Mouse (Mus musculus) limb, embryonic 15.5 days (tissue): ENCODE data around the gene Slc6a8. TPM values are rescaled to one million over a fixed set of nuclear protein-coding genes. Genes with fewer than 3 reads are reported as not detected.

Experiments used
- ATAC-seq: fragments of 200-750 bp; cut with Nextera tagmentation; 2 replicates; pipeline ENCODE4 v1.8.0; 2017; ENCODE audit warnings: low read depth, moderate TSS enrichment; ENCODE audit not compliant: insufficient number of reproducible peaks, low FRiP score, low TSS enrichment
- H3K27ac ChIP-seq: fragments of 300-500 bp; sonication (generic); 2 replicates; pipeline ENCODE4 v1.5.1; 2015; ENCODE audit warnings: moderate library complexity, mild to moderate bottlenecking, inconsistent platforms
- H3K27me3 ChIP-seq: fragments of 300-500 bp; sonication (generic); 2 replicates; pipeline ENCODE4 v1.6.1; 2015; ENCODE audit warnings: inconsistent platforms
- H3K36me3 ChIP-seq: fragments of 300-500 bp; sonication (generic); 2 replicates; pipeline ENCODE4 v1.6.1; 2015; ENCODE audit warnings: inconsistent platforms
- H3K4me1 ChIP-seq: fragments of 300-500 bp; sonication (generic); 2 replicates; pipeline ENCODE4 v1.6.1; 2015; ENCODE audit warnings: inconsistent platforms
- H3K4me2 ChIP-seq: fragments of 300-500 bp; sonication (generic); 2 replicates; pipeline ENCODE4 v1.6.1; 2015; ENCODE audit warnings: mild to moderate bottlenecking, inconsistent platforms
- H3K4me3 ChIP-seq: fragments of 300-500 bp; sonication (generic); 2 replicates; pipeline ENCODE4 v1.5.1; 2015; ENCODE audit warnings: mild to moderate bottlenecking, inconsistent platforms
- H3K9ac ChIP-seq: fragments of 300-500 bp; sonication (generic); 2 replicates; pipeline ENCODE4 v1.6.1; 2015; ENCODE audit warnings: inconsistent platforms
- H3K9me3 ChIP-seq: fragments of 300-500 bp; sonication (generic); 2 replicates; pipeline ENCODE4 v1.6.1; 2016; ENCODE audit warnings: inconsistent platforms
- WGBS: fragments of 180-500 bp; shearing (Covaris S2); methylation state at CpG from one replicate; pipeline ENCODE4 v1.1.7; 2015; 5-methylcytosine and 5-hydroxymethylcytosine counted together
- polyA plus RNA-seq: library from polyadenylated mRNA; unstranded; fragments of >200 nt; fragmentation: Nextera tagmentation; extraction: Ambion mirVana; gene quantifications from 2 replicates; pipeline ENCODE4 v1.2.1, GENCODE M21; 2015

Gene Slc6a8
- polyA plus RNA-seq, 1 experiment from 2014 or later = 8.3 TPM

DNA sequence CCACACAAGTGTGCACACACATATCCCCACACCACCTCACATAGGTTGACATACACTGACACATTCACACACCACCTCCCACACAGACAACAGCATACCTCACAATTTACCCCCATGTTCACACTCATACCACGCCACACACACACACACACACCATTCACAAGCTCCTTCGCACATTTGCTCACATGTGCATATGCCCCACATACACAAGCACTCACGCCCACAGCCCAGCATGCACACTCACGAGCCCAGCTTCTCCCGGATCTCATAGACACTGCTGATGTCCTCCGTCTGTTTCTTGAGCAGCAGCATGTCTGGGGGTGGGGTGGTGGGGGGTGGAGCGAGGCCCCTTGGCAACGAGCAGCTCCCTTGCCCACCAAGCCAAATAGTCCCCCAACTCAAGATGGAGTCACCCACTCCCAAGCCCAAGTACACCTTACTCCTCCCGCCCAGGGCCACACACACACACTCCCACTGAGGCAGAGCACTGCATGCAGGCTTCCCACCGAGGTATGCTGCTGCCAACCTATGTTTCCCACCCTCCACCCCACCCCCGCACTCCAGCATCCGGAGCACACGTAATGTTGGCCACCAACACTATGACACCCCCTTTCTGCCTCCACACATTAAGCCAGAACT, 13.9 kb upstream of the Slc6a8 start:
- peak; percentile 52; the same call in 1 of the 2 replicates for ATAC-seq
- Histone ChIP-seq H3K4me3 (peak overlapping the region; percentile 47), H3K4me2 (peak overlapping the region; percentile 69), H3K9ac (no peak overlapping the region), H3K36me3 (no peaks in the 10 kb centered on the region), H3K27me3 (no peaks in the 10 kb centered on the region), H3K9me3 (no peaks in the 10 kb centered on the region), H3K4me1 (no peaks in the 10 kb centered on the region), H3K27ac (no peak overlapping the region)
- WGBS = 53% methylated on average over 13 of the region's 13 CpGs

DNA sequence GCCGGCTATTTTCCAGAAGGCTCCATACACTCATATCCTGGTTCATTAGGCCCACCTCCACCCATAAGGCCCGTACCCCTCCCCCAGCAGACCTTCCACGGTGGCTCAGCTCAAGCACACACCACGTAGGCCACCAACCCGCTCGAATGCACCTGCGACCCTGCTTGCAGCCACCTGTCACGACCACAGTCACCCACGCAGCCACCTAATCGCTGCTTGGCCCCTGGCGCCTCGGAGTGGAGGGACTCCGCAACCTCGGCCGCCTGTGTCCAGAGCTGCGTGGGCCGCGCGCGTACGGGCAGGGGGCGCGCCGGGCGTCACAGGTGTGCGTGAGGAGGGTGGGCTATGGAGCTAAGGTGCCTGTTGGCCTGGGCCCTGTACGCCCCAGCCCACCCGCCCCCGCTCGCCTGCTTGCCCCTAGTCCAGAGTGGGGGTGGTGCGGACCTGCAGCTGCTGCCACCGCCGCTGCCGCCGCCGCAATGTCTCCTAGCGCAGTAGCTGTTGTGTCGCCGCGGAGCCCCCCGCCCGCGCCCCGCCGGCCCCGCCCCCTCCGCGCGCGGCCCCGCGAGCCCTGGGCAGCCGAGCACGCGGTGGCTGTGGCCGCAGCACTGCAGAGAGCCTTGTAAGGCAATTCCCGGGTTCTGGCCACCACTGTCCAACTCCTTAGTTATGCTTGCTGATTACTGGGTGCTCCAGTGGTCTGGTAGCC, 13.2 kb upstream of the Slc6a8 start, which contains the start of gene Pnck:
Gene Pnck, minus strand, starts transcription at position 543 of the 709 bp plus-strand sequence.
- H3K27me3 ChIP-seq = no peaks in the 10 kb centered on the region
- 0 out of 2 replicates have a peak, but pooled peaks have one; percentile 27 for ATAC-seq
- no peak within 1 kb of the TSS for H3K27ac ChIP-seq

DNA sequence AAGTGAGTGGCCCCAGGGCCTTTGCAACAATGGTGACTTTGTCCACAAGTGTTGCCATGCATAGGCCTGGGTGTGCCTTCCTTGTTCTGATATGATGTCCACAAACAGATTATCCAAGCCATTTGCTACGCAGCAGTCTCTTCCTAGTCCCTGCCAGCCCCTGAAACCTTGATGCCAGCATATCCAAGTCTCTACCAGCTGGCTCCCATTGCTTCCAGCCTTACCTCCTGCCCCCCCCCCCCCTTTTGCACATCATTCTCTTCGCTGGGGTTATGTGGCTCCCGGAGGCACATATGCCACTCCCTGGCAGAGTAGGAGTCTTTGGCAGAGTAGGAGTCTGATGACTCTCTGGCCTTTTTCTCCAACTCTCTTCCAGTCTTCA, 12.7 kb upstream of the Slc6a8 start:
- peak overlapping the region; percentile 69 for H3K4me2 ChIP-seq
- H3K9me3 ChIP-seq = no peaks in the 10 kb centered on the region
- no peak overlapping the region for H3K27ac ChIP-seq
- WGBS = 59% methylated on average over 3 of the region's 3 CpGs
- H3K27me3 ChIP-seq = no peaks in the 10 kb centered on the region
- peak overlapping the region; percentile 47 for H3K4me3 ChIP-seq
- H3K36me3 ChIP-seq = no peaks in the 10 kb centered on the region
- no peak overlapping the region for H3K9ac ChIP-seq
- no peak for ATAC-seq
- no peaks in the 10 kb centered on the region for H3K4me1 ChIP-seq

More for the DNA sequence above, 13.2 kb upstream of the Slc6a8 start, which contains the start of gene Pnck:
- no peaks in the 10 kb centered on the region for H3K36me3 ChIP-seq
- H3K4me1 ChIP-seq = no peaks in the 10 kb centered on the region
- H3K9me3 ChIP-seq = no peaks in the 10 kb centered on the region
- 17% methylated on average over 55 of the region's 57 CpGs for WGBS
- H3K9ac ChIP-seq = 0 out of 2 replicates have a peak within 1 kb of the TSS, but pooled peaks have one; percentile 17
- H3K4me2 ChIP-seq = peak within 1 kb of the TSS; percentile 69
- peak within 1 kb of the TSS; percentile 47 for H3K4me3 ChIP-seq

DNA sequence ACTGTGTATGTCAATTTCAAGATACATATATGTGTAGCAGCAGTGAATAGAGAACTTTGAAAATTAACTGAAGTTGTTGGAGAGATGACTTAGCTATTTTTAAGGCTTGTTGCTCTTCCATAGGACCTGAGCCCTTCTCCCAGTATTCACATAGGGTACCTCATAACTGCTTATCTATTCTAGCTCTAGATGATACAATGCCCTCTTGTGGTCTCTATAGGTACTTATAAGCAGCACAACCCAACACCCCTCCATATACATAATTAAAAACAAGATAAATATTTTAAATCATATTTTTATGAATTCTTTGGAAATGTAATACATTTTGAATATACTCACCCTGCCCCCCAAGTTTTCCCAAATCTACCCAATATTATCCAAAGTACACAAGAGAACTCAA, 9.8 kb upstream of the Slc6a8 start:
- H3K36me3 ChIP-seq = no peaks in the 10 kb centered on the region
- no peak overlapping the region for H3K4me2 ChIP-seq
- no peaks in the 10 kb centered on the region for H3K9me3 ChIP-seq
- no peak overlapping the region for H3K27ac ChIP-seq
- no peak overlapping the region for H3K9ac ChIP-seq
- ATAC-seq = no peak
- H3K4me3 ChIP-seq = no peak overlapping the region
- H3K27me3 ChIP-seq = no peaks in the 10 kb centered on the region
- no peaks in the 10 kb centered on the region for H3K4me1 ChIP-seq

DNA sequence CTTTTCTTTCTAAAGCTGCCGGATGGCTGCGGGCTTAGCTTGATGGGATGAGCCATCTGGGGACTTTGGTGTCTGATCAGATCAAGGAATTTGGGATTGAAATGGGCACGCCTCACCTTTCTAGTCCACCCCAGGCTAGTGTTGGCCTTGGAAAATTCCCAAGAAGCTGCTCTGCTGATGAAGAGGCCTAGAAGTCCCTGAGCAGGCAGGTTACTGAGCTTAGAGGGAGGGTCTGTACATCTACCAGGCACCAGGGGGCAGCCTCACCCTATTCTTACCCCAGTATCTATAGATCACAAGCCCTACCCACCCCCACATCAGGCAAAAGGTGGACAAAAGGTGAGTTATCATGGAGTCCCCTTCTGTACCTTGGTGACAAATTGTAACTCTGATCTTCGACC, 919 bp upstream of the Slc6a8 start:
- no peak overlapping the region for H3K4me3 ChIP-seq
- 60% methylated on average over 4 of the region's 4 CpGs for WGBS
- H3K27me3 ChIP-seq = 0 out of 2 replicates have a peak, but pooled peaks cover 7% of the 10 kb centered on the region
- no peak overlapping the region; the same call in 1 of the 2 replicates for H3K4me2 ChIP-seq
- peaks cover 15% of the 10 kb centered on the region for H3K4me1 ChIP-seq
- ATAC-seq = no peak
- H3K27ac ChIP-seq = no peak overlapping the region
- H3K36me3 ChIP-seq = peaks cover 14% of the 10 kb centered on the region
- no peak overlapping the region for H3K9ac ChIP-seq
- no peaks in the 10 kb centered on the region for H3K9me3 ChIP-seq

DNA sequence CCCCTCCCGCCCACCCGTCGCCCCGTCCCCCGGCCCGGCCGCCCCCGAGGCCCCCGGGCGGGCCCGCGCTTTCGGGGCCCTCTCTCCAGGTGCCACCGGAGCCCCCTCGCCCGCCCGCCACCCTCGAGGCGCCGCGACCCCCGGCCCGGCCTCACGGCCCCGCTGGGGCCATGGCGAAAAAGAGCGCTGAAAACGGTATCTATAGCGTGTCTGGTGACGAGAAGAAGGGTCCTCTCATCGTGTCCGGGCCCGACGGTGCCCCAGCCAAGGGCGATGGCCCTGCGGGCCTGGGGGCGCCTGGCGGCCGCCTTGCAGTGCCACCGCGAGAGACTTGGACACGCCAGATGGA, 643 bp downstream of the Slc6a8 start:
- Histone ChIP-seq H3K27ac (peak overlapping the region; percentile 76), H3K36me3 (peaks cover 21% of the 10 kb centered on the region), H3K4me1 (peaks cover 15% of the 10 kb centered on the region), H3K9me3 (no peaks in the 10 kb centered on the region), H3K27me3 (0 out of 2 replicates have a peak, but pooled peaks cover 7% of the 10 kb centered on the region), H3K4me2 (peak overlapping the region; percentile 67), H3K4me3 (peak overlapping the region; percentile 63), H3K9ac (peak overlapping the region; percentile 63)
- no peak for ATAC-seq
- WGBS = 18% methylated on average over 30 of the region's 42 CpGs

DNA sequence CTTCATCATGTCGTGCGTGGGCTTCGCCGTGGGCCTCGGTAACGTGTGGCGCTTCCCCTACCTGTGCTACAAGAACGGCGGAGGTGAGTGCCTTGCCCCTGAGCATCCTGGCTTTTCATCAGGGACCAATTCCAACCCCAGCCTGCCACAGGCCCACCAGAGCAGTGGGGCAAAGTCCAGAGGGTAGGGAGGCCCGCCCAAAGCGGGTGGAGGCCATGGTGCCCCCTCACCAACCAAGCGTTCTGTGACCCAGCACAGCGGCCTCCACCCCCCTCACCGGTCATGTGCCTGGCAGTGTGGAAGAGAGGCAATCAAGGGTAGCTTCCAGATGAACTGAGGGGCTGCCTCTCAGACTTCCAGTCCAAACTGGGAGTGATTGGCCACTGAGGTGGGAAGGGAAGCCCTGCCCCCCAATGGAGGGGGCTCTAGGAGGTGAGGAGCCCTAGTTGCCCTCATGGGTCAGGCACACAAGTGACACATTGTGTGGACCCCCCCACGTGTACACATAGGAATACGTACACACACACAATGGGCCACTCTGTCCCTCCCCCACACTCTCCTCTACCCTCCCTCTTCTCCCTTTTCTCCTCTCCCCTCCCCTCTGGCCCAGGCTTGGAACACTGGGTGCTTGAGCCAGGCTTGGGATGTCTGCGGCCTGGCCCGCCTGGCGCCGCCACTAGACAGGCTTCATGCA, 1.2 kb downstream of the Slc6a8 start:
- Histone ChIP-seq H3K4me3 (peak overlapping the region; percentile 63), H3K36me3 (peaks cover 27% of the 10 kb centered on the region), H3K27ac (peak overlapping the region; percentile 76), H3K9me3 (no peaks in the 10 kb centered on the region), H3K4me2 (peak overlapping the region; percentile 67), H3K9ac (peak overlapping the region; percentile 63), H3K27me3 (0 out of 2 replicates have a peak, but pooled peaks cover 7% of the 10 kb centered on the region), H3K4me1 (peaks cover 15% of the 10 kb centered on the region)
- ATAC-seq = 0 out of 2 replicates have a peak, but pooled peaks have one; percentile 16
- 23% methylated on average over 20 of the region's 20 CpGs for WGBS

DNA sequence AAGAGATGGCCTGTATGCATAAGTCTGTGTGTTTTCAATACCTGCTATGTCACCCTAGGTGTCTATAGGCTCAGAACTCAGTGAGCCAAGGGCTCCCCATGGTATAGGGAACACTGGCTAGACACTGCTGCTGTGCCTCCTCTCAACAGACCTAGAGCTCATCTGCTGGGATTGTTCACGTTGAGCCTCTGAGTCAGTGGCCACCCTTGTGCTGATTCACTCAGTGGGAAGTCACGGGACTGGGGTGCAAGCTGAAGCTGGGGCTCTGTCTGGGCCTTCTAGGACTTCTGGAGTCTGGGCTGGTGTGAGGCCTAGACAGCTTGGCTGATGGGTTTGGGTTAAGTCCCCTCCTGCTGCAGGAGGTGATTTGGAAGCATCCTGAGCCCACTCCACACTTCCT, 2.3 kb downstream of the Slc6a8 start:
- peak overlapping the region; percentile 63; the same call in 1 of the 2 replicates for H3K4me3 ChIP-seq
- ATAC-seq = no peak
- WGBS = 78% methylated on average over 2 of the region's 2 CpGs
- H3K9me3 ChIP-seq = no peaks in the 10 kb centered on the region
- H3K9ac ChIP-seq = no peak overlapping the region
- H3K4me1 ChIP-seq = peaks cover 15% of the 10 kb centered on the region
- peaks cover 34% of the 10 kb centered on the region for H3K36me3 ChIP-seq
- H3K27ac ChIP-seq = no peak overlapping the region
- H3K27me3 ChIP-seq = 0 out of 2 replicates have a peak, but pooled peaks cover 7% of the 10 kb centered on the region
- peak overlapping the region; percentile 67 for H3K4me2 ChIP-seq

DNA sequence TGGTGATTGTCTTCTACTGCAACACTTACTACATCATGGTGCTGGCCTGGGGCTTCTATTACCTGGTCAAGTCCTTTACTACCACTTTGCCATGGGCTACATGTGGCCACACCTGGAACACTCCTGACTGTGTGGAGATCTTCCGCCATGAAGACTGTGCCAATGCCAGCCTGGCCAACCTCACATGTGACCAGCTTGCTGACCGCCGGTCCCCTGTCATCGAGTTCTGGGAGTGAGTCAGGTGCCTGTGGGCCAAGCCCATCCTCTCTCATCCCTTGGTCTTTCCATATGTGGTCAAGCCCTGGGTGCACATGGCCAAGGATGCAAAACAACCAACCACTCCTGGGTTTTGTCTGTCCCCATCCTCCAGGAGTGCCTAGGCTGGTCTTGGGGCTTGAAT, 3.7 kb downstream of the Slc6a8 start:
- no peak for ATAC-seq
- H3K9me3 ChIP-seq = no peaks in the 10 kb centered on the region
- peaks cover 39% of the 10 kb centered on the region for H3K36me3 ChIP-seq
- peaks cover 15% of the 10 kb centered on the region for H3K4me1 ChIP-seq
- no peak overlapping the region for H3K4me3 ChIP-seq
- H3K27me3 ChIP-seq = 0 out of 2 replicates have a peak, but pooled peaks cover 7% of the 10 kb centered on the region
- no peak overlapping the region for H3K4me2 ChIP-seq
- no peak overlapping the region for H3K9ac ChIP-seq
- 92% methylated on average over 4 of the region's 4 CpGs for WGBS
- no peak overlapping the region for H3K27ac ChIP-seq

DNA sequence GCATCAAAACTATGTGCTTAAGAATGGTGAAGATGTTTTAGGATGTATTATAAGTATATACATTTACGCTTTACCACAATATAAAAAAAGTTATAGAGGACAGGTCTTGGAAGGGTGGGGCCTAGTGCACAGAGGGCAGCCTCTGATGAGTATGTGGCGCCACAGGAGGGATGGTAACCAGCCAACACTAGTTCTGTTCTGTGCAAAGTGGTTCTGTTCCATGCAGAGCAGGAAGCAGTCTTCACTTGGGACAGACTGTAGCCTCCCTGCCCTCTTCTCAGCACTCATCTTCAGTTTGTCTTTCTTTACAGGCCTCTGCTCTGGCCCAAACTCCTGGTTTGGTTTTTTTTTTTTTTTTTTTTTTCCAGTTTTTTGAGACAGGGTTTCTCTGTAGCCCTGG, 11.2 kb downstream of the Slc6a8 start:
- H3K4me2 ChIP-seq = no peak overlapping the region
- H3K27ac ChIP-seq = no peak overlapping the region
- no peak for ATAC-seq
- H3K4me3 ChIP-seq = no peak overlapping the region
- peaks cover 45% of the 10 kb centered on the region for H3K36me3 ChIP-seq
- 85% methylated on average over 2 of the region's 2 CpGs for WGBS
- 0 out of 2 replicates have a peak, but pooled peaks cover 2% of the 10 kb centered on the region for H3K27me3 ChIP-seq
- no peak overlapping the region for H3K9ac ChIP-seq
- H3K4me1 ChIP-seq = no peaks in the 10 kb centered on the region
- no peaks in the 10 kb centered on the region for H3K9me3 ChIP-seq

DNA sequence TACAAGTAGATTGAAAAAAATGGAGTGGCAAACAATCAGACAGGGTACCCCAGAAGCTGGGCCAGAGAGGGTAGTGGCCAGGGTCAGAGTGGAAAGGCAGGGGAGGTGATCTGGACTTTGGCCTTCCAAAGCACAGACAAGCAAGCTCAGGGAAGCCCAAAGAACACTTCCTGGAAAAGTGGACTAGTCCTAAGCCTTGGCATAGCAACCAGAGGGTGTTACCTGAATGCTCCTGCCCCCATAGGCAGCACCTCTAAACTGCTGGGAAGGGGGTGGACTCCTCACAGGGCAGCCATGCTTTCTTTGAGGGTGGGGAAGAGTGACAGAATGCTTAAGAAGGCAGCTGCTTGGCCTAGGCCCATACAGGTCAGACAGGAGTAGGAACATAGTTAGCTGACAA, 12.0 kb downstream of the Slc6a8 start:
- Histone ChIP-seq H3K4me1 (no peaks in the 10 kb centered on the region), H3K36me3 (peaks cover 43% of the 10 kb centered on the region), H3K27me3 (0 out of 2 replicates have a peak, but pooled peaks cover 2% of the 10 kb centered on the region), H3K9me3 (no peaks in the 10 kb centered on the region), H3K4me2 (no peak overlapping the region), H3K27ac (no peak overlapping the region), H3K4me3 (no peak overlapping the region), H3K9ac (no peak overlapping the region)
- ATAC-seq = no peak

DNA sequence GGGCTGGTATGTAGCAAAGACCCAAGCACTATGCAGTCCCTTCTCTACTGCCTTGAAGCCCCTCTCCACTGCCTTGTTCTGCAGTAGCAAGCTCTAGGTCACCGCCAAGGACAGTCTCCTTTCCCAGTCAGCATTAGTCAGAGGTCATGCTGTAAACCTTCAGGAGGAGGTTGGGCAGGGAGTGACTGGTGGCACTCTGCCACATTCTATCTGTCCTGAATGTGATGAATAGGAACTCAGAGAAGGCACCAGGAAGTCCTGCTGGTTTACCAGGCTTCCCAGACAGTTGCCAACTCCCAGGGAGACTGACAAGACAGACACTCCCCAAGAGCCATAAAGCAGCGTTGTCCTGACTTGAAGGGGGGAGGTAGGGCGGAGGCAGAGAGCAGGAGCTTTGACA, 12.7 kb downstream of the Slc6a8 start:
- Histone ChIP-seq H3K36me3 (peaks cover 40% of the 10 kb centered on the region), H3K27me3 (0 out of 2 replicates have a peak, but pooled peaks cover 2% of the 10 kb centered on the region), H3K27ac (no peak overlapping the region), H3K4me2 (no peak overlapping the region), H3K9ac (no peak overlapping the region), H3K9me3 (no peaks in the 10 kb centered on the region), H3K4me3 (no peak overlapping the region), H3K4me1 (no peaks in the 10 kb centered on the region)
- 53% methylated on average over 3 of the region's 3 CpGs for WGBS
- ATAC-seq = no peak
